Mouse (Mus musculus) natural killer cell, adult 2 months (primary cell): ENCODE data around the gene Tmem176b.
"Not testable (repeated sequence)": the region's sequence is repeated elsewhere in the genome, so short reads cannot be mapped to it uniquely, and the experiment has no call there.

ENCODE experiments used
- DNase-seq, 2 experiments: peaks; one replicate each; pipeline ENCODE4 v3.0.0; 2022; ENCODE audit warnings: low spot score in 2 of 2

Gene Tmem176b

GRCm38 (mm10) chr6:48842111-48842842, 981 bp upstream of the Tmem176b start:
- DNase-seq, result no peak

GRCm38 (mm10) chr6:48840371-48840969, 826 bp downstream of the Tmem176b start, which contains the start of gene Tmem176a:
TSS of gene Tmem176a (plus strand) at chr6:48840919.
- DNase-seq, result no peak

- no peak for DNase-seq
Observed at GRCm38 (mm10) chr6:48838321-48839080, 2.8 kb downstream of the Tmem176b start.

- DNase-seq, result no peak
Observed at GRCm38 (mm10) chr6:48837516-48837915, 3.8 kb downstream of the Tmem176b start.

DNA sequence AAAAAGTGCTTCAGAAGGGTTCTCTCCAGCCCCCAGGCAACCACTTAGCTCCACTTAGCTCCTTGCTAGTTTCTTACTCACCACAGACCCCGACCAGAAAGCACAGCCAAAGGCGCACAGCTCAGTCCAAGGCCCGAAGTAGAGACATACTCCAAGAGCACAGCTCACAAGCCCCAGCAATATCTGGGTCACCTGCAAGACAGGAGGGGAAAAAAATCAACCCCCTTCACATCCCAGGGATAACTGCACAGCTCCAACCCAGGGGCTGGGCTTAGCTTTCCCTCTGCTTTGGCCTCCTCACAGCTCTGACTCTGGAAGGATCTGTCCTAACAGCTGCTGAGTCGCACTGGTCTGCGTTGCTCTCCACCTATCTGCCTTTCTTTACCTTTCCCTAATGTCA, 5.2 kb downstream of the Tmem176b start:
- no peak for DNase-seq

GRCm38 (mm10) chr6:48835241-48835640, 6.1 kb downstream of the Tmem176b start:
- DNase-seq, result no peak

GRCm38 (mm10) chr6:48833515-48833914, 7.8 kb downstream of the Tmem176b start:
- no peak for DNase-seq

DNA sequence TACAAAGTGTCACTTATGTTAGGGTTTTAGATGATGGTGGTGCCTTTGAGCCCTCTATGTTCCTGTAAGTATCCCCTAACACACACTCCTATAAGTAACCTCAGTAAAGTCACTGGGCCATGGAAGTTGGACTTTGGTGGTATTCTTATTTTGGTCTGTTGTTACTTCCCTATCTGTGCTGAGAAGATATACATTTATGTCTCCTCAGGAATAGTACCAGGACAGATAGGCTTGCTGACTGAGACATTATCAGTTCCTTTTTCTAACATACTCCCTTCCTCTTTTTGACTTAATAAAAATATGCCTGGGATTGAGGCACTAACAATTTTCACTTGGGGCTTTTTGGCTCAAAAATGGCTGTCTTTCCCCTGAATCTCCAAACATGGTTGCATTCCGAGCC, 8.9 kb downstream of the Tmem176b start:
- no peak for DNase-seq

GRCm38 (mm10) chr6:48831141-48831540, 10.2 kb downstream of the Tmem176b start:
- no peak for DNase-seq

- no peak for DNase-seq
Observed at GRCm38 (mm10) chr6:48830241-48830640, 11.1 kb downstream of the Tmem176b start.

DNA sequence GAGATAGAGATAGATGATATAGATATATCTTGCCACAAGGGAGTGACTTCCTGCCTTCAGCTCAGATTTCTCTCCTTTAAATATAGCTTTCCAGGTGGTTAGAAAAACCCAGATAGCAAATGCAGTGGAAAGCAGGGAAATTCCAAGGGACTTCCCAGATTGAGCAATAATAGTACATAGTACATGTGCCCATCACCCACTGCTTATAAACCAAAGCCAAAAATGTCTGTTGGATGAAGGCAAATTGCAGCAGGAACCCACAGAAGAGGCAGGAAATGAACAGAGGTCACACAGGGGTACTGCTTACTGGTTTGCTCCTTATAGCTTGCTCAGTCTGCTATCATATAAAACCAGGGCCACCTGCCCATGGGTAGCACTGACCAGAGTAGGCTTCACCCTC, 11.6 kb downstream of the Tmem176b start:
- DNase-seq, result no peak

DNA sequence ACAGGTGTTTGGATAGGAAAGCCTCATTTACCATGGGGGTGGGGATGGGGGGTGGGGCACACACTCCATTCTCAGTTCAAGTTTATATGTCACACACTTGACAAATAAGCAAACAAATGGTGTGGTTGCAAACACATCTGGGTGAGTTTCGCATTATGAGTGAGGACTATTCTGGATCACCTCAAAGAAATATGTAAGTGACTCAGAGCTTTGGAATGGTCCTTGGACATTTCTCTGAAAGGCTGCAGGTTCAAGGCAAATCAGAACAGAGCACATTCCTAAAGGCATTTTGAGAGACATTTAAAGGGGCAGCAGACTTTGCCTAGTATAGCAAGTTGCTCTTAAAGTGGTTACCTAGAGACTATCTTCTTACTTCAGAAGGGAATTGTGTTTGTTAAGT, 12.3 kb downstream of the Tmem176b start:
- no peak for DNase-seq

DNA sequence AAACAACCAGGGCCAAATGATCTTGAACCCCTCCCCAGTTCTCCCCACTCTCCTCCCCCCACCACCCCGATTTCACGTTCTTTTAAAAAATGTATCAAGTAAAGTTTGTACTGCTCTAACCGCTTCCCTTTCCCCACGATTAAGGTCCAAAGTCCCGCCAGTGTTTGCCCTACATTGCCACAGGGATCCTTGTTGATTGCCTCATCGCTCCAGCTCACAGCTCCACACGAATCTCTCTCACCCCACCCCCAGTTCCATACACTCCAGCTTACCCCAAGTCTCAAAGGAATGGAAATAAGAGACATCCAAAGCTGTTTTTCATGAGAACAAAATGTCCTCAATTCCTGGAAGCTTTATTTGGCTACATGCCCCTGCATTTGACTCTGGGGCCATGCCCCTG, 16.3 kb downstream of the Tmem176b start:
- no peak for DNase-seq

GRCm38 (mm10) chr6:48821991-48822785, 19.1 kb downstream of the Tmem176b start:
- not testable (repeated sequence) for DNase-seq

- peak; percentile 62 to 76 for DNase-seq
Observed at GRCm38 (mm10) chr6:48817815-48818214, 23.5 kb downstream of the Tmem176b start.

- DNase-seq, result no peak
Observed at GRCm38 (mm10) chr6:48815013-48815412, 26.3 kb downstream of the Tmem176b start.

DNA sequence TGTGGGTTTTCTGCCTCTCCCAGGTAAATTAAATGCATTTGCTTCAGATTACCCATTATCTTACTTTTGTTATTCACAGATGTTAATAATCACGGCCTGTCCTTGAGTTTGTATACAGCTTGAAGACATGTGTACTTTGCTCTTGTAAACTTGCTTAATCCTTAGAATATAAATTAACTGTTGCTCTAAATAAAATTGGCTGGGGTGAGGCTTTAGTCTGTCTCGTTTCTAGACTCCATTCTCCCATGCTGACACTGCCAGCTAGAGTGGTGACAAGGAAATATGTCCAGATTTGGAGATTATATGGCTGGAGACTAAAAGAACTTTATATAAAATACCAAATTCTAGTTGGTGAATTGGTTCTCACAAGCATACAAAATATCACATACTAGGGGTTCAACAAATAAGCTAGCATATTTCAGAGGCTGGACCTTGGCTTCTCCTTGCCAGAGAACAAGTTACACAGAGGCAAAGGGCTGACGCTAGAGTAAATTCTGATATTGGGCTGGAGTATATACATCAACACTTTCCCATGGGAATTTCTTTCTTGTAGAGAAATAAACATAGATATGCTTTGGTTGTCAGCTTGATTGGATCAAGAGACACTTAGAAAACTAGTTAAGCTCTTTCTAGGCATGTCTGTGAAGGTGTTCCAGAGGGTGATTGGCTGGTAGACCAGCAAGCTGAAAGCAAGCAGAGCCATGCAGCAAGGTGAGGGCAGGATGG, 31.6 kb downstream of the Tmem176b start:
- DNase-seq, result no peak

- DNase-seq, result no peak
Observed at GRCm38 (mm10) chr6:48806746-48807145, 34.5 kb downstream of the Tmem176b start.

DNA sequence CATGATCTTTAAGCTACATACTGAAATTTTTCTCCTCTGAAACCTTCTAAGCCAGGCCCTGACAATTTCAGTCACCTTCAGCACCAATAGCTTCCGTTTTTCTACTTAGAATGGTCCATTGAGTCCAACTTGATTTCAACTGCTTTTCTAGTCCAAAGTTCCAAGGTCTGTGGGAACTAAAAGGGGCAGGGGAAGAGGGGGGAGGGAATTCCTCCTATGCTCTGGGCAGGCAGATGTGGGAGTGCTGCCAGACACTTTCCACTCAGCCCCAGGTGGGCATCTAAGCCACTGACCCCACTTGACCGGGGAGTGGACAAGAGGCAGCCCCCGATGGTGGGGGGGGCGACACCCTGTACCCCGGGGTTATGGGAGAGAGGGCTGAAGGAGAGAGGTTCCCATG, 37.0 kb downstream of the Tmem176b start:
- no peak for DNase-seq

DNA sequence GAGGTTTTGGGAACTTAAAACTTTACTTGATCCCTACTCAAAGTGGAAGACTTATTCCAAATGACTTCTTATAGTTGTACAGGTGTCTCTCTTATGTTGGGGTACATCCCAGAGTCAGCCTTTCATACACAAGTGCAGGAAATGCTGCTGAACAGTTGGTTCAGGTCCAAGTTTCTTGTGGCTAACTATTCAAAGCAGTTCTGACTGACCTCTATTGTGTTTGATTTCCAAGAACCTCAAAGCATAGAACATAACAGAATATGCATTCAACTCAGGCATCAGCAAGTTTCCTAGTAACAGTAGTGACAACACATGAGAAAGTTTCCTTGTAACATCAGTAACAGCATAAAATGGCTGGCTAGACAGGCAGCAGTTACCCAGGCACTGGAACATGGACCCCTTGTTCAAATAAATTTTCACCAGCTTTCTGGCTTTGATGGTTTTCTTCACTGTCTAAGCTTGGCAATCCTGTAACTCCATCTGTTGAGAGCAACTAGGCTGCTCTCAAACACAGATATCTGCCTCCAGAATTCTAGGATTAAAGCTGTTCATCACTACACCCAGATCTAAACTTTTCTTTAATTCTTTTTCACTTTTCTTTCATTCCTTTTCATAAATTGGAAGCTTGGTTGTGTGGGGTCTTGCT, 37.8 kb downstream of the Tmem176b start:
- DNase-seq, result peak in 1 of 2 experiments; percentile 27

GRCm38 (mm10) chr6:48801897-48802296, 39.4 kb downstream of the Tmem176b start:
- peak; percentile 70 to 87 for DNase-seq
